In genomic region chr6:94924338-94925039, GRCm38 (mm10) we compare ENCODE assay signal across 15 mouse cellular contexts.
"Had no signal": no experiment of that assay in that cellular context is flagged by ENCODE, and none has a peak within 500 bp of the region (broad histone marks: within the 10 kb centered on the region; RNA-seq: fewer than 3 reads in every experiment).

No protein-coding gene starts in this region.

- H3K4me3 ChIP-seq: limb, embryonic 13.5 days; megakaryocyte, embryonic 14.5 days; midbrain, embryonic 13.5 days had no signal

- DNase-seq: kidney, adult 8-10 months; kidney, postnatal 36 days; layer of hippocampus, adult 9-11 months; left cerebral cortex, postnatal 4 days; lung, adult 18-20 months; lung, postnatal 4 days; right cerebral cortex, adult 18-20 months; thymus, adult 2 months; thymus, postnatal 36 days had no signal

- ATAC-seq: intestine, postnatal 0 days; midbrain, embryonic 13.5 days had no signal

- H3K4me1 ChIP-seq: midbrain, embryonic 13.5 days had no signal

- H3K27ac ChIP-seq: limb, embryonic 13.5 days; liver, embryonic 14.5 days; midbrain, embryonic 13.5 days; stomach, postnatal 0 days had no signal
